Mouse (Mus musculus): Measurements from ENCODE around the gene Cracr2b. TPM values are rescaled to one million over a fixed set of nuclear protein-coding genes. Genes with fewer than 3 reads are reported as not detected.

Cracr2b gene
- polyA plus RNA-seq, 1 experiment, result 20.7 TPM

DNA sequence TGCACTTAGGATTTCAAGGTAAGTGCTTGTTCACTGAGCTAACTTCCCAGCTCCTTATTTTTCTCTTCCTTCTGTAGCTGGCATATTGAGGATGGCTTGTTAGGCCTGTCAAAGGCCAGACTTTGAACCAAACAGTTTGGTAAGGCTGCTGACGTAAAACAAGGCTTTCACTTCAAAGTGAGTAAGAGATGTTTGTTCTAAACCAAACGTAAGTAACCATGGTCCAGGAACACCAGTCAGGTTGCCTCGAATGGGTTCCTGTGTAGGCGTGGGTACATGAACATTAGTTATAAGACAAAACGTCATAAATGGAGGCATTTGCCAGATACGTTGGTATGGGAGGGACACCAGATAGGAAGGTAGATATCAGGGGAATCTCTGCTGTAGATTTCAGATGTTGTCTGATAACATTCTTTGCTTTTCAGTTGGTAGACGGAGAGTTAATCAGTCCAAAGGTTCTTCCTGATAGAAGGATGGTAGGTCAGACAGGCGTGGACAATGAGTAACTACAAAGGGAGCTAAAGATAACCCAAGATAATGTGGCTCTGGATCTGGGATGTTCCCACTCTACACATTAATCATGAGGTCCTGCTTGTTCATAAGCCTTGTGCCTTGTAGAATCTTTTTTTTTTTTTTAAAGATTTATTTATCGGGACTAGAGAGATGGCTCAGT, 40.7 kb upstream of the Cracr2b start:
- Histone ChIP-seq H3K4me1 (ENCODE audit: control insufficient read depth, insufficient read depth, low read length) (no peaks in the 10 kb centered on the region), H3K27ac (ENCODE audit: control insufficient read depth, insufficient read depth, low read depth, low read length, poor library complexity) (no peak overlapping the region), H3K4me3 (replicated peaks; ENCODE audit: control insufficient read depth, low read depth, low read length) (no peak overlapping the region)
- TF ChIP-seq POLR2A (IDR thresholded peaks at IDR 0.05; ENCODE audit: borderline replicate concordance, control insufficient read depth, low read depth, low read length) (no peak), CTCF (IDR thresholded peaks at IDR 0.05; ENCODE audit: control insufficient read depth, insufficient read depth, low read length) (no peak)
- WGBS, result 77% methylated on average over 9 of the region's 9 CpGs

DNA sequence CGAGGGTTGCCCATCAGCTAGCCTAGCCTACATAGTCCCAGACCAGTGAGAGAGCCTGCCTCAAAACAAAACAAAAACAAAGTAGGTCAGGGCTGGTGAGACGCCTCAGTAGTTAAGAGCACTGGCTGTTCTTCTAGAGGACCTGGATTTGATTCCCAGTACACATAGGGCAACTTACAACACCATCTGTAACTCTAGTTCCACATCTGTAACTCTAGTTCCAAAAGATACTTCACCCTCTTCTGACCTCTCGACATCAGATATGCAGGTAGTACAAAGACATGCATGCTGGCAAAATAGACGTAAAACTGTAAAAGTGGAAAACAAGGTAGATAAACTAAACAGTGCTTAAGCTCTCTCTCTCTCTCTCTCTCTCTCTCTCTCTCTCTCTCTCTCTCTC, 37.1 kb upstream of the Cracr2b start:
- Histone ChIP-seq H3K4me3 (replicated peaks; ENCODE audit: control insufficient read depth, low read depth, low read length) (no peak overlapping the region), H3K4me1 (ENCODE audit: control insufficient read depth, insufficient read depth, low read length) (no peaks in the 10 kb centered on the region), H3K27ac (ENCODE audit: control insufficient read depth, insufficient read depth, low read depth, low read length, poor library complexity) (no peak overlapping the region)
- WGBS, result 67% methylated on average over 4 of the region's 4 CpGs
- TF ChIP-seq POLR2A (IDR thresholded peaks at IDR 0.05; ENCODE audit: borderline replicate concordance, control insufficient read depth, low read depth, low read length), result no peak
- no peak for TF ChIP-seq CTCF (IDR thresholded peaks at IDR 0.05; ENCODE audit: control insufficient read depth, insufficient read depth, low read length)

DNA sequence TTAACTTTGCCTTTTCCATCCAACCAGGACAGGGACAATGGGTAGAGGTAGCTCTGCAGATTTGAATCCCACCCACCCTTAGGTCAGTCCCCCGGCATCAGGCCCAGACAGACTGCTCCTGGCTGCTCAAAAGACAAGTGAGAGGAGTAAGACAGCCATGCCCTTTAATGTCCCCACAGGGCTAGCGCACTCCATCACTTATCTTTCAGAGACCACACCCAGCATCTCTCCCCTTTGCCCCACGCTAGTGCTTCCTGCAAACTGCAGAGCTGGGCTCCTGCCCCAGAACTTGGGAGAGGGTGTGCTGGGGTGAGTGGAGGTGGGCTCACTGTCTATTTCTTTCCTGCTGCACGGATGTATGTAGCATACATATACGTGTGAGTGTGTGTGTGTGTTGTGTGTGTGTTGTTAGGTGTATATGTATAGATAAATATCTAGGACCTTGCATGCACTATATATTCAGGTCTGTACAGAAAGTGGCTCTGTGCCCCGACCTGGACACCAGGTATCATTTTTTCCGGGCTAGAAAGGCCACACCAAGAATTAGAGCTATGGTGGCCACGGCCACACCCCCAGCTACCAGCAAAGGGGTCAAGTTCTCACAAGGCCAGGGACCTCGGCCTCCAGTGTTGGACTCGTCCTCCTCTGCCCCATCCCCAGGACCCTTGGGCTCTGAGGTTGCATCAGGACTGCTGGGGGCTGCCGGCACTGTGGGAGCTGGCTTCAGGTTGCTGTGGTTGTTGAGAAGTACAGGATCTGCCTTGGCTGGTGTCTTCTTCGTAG, 33.8 kb upstream of the Cracr2b start:
- TF ChIP-seq POLR2A (IDR thresholded peaks at IDR 0.05; ENCODE audit: borderline replicate concordance, control insufficient read depth, low read depth, low read length) (no peak), CTCF (IDR thresholded peaks at IDR 0.05; ENCODE audit: control insufficient read depth, insufficient read depth, low read length) (no peak)
- Histone ChIP-seq H3K27ac (ENCODE audit: control insufficient read depth, insufficient read depth, low read depth, low read length, poor library complexity) (no peak overlapping the region), H3K4me1 (ENCODE audit: control insufficient read depth, insufficient read depth, low read length) (no peaks in the 10 kb centered on the region; the same call in 1 of the 2 replicates), H3K4me3 (replicated peaks; ENCODE audit: control insufficient read depth, low read depth, low read length) (no peak overlapping the region)
- WGBS, result 80% methylated on average over 12 of the region's 12 CpGs

DNA sequence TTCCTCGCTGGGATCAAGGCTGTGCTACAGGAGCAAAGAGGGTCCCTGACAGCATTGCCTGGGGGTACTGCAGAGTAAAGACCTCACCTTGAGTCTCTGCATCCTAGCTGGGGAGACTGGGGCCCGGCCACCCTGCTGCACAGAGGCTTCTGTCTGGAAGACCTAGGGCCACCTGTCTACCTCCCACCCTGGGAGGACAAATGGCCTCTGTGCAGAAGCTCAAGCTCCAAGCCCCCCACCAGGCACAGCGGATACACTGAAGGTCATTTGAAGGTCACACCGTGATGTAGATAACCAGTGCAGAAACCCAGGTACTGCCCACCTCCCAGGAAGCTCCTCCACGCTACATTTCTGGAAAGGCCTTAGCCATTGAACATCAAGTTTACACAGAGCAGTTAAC, 32.2 kb upstream of the Cracr2b start:
- Histone ChIP-seq H3K4me1 (ENCODE audit: control insufficient read depth, insufficient read depth, low read length) (no peaks in the 10 kb centered on the region; the same call in 1 of the 2 replicates), H3K4me3 (replicated peaks; ENCODE audit: control insufficient read depth, low read depth, low read length) (no peak overlapping the region), H3K27ac (ENCODE audit: control insufficient read depth, insufficient read depth, low read depth, low read length, poor library complexity) (no peak overlapping the region)
- TF ChIP-seq CTCF (IDR thresholded peaks at IDR 0.05; ENCODE audit: control insufficient read depth, insufficient read depth, low read length) (no peak), POLR2A (IDR thresholded peaks at IDR 0.05; ENCODE audit: borderline replicate concordance, control insufficient read depth, low read depth, low read length) (no peak)
- 78% methylated on average over 5 of the region's 5 CpGs for WGBS

DNA sequence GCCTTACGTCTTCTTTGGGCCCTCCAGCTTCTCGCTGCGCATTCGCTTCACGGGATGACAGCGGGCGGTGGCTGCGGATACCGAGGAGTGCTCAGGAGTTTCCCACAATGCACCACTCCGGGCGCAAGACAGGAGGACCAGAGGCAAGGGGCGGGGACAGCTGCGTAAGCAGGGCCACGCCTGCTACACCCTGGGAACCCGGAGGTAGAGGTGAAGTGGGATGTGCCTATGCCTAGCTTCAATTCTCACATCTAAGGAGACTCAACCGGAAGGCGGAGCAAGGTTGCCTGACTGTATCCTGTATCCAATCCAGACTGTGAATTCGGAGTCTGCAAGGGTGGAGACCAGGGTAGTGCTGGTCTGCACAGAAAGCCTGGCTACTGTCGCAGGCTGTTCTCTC, 31.6 kb upstream of the Cracr2b start, which contains the start of gene Cend1:
Gene Cend1, minus strand, starts transcription at position 182 of the 400 bp plus-strand sequence.
- Histone ChIP-seq H3K4me3 (replicated peaks; ENCODE audit: control insufficient read depth, low read depth, low read length) (no peak within 1 kb of the TSS), H3K27ac (ENCODE audit: control insufficient read depth, insufficient read depth, low read depth, low read length, poor library complexity) (no peak within 1 kb of the TSS), H3K4me1 (ENCODE audit: control insufficient read depth, insufficient read depth, low read length) (no peaks in the 10 kb centered on the region; the same call in 1 of the 2 replicates)
- WGBS, result 69% methylated on average over 19 of the region's 19 CpGs
- no peak for TF ChIP-seq CTCF (IDR thresholded peaks at IDR 0.05; ENCODE audit: control insufficient read depth, insufficient read depth, low read length)
- no peak for TF ChIP-seq POLR2A (IDR thresholded peaks at IDR 0.05; ENCODE audit: borderline replicate concordance, control insufficient read depth, low read depth, low read length)

DNA sequence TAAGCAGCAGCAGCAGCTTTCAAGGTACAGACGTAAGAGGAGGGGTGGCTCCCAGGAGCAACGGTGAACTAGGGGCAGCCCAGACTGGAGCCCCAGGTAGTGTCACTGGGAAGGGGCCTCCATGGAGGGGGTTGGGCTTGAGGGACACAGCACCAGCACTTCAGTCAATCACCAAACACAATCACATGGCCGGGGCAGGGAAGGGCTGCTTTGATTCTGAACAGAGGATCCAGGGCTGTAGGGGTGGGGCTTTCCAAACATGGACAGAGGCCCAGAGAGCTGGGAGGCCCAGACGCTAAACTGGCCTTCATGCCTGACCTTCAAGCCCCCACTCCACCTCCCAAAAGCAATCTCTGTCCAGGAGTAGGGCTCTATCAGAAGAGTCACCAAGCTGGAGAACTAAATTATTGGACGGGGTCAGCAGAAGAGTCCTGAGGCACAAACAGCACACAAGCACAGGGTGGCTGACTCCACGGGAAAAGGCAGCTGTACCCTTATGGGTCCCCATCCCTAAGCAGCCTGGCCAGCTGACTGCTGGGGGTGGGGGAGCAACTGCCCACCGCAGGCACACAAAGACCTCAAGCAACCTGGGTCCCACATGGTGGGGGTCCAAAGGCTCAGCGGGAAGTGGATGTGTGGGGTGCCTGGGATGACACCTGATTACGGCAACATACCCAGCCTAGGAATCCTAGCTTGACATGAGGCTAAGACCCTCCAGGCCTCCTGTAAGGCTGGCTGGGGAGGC, 30.9 kb upstream of the Cracr2b start:
- TF ChIP-seq CTCF (IDR thresholded peaks at IDR 0.05; ENCODE audit: control insufficient read depth, insufficient read depth, low read length), result no peak
- TF ChIP-seq POLR2A (IDR thresholded peaks at IDR 0.05; ENCODE audit: borderline replicate concordance, control insufficient read depth, low read depth, low read length), result no peak
- 87% methylated on average over 9 of the region's 9 CpGs for WGBS
- H3K4me1 ChIP-seq (ENCODE audit: control insufficient read depth, insufficient read depth, low read length), result peaks cover 1% of the 10 kb centered on the region
- no peak overlapping the region for H3K4me3 ChIP-seq (replicated peaks; ENCODE audit: control insufficient read depth, low read depth, low read length)
- H3K27ac ChIP-seq (ENCODE audit: control insufficient read depth, insufficient read depth, low read depth, low read length, poor library complexity), result no peak overlapping the region

DNA sequence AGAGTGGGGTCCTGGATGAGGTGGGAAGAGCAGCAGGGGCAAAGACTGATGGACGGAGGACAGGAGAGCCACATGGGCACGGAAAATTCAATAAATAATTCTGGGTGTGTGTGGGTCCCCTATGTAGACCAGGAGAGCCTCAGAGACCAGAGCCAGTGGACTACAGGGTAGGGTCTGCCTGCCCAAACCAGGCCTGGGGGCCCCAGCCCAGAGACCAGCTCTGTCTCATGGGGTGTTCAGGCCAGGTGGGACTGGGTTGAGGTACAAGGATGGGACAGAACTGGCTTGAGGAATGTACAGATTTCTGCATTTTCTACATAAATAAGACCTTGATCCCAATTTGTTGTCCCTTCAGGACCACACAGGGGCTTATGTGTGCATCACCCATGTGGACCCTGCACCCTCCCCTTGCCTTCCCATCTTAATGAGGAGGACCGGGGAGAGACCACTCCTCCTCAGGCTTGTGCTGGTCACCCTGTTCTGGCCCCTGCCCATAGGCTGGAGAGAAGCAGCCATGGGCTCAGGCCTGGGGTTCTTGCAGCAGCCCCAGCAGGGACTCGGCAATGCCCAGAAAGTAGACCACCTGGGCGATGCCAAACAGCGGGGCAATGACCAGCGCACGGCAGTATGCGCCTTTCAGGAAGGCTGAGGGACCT, 30.2 kb upstream of the Cracr2b start:
- Histone ChIP-seq H3K4me1 (ENCODE audit: control insufficient read depth, insufficient read depth, low read length) (peaks cover 3% of the 10 kb centered on the region), H3K27ac (ENCODE audit: control insufficient read depth, insufficient read depth, low read depth, low read length, poor library complexity) (no peak overlapping the region), H3K4me3 (replicated peaks; ENCODE audit: control insufficient read depth, low read depth, low read length) (no peak overlapping the region)
- WGBS, result 86% methylated on average over 9 of the region's 9 CpGs
- TF ChIP-seq POLR2A (IDR thresholded peaks at IDR 0.05; ENCODE audit: borderline replicate concordance, control insufficient read depth, low read depth, low read length), result no peak
- TF ChIP-seq CTCF (IDR thresholded peaks at IDR 0.05; ENCODE audit: control insufficient read depth, insufficient read depth, low read length), result no peak
